Mouse (Mus musculus): ENCODE results near the gene Cfdp1.

GRCm38 (mm10) chr8:111782161-111782560 lies 71.9 kb downstream of the Cfdp1 start:
- TF ChIP-seq CTCF (conservative IDR thresholded peaks at IDR 0.05; ENCODE audit: low read length), result no peak
- no peak for TF ChIP-seq NANOG (IDR thresholded peaks at IDR 0.05; ENCODE audit: borderline replicate concordance, low read length)
- TF ChIP-seq POU5F1 (IDR thresholded peaks at IDR 0.05; ENCODE audit: borderline replicate concordance, low read length), result no peak

All from E14TG2a.4 (cell line).